Mouse (Mus musculus): ENCODE data around the gene Slfn9. TPM values are rescaled to one million over a fixed set of nuclear protein-coding genes. Genes with fewer than 3 reads are reported as not detected.
"Not testable (repeated sequence)": the region's sequence is repeated elsewhere in the genome, so short reads cannot be mapped to it uniquely, and the experiment has no call there.

The Slfn9 gene
- polyA plus RNA-seq, 1 experiment from 2014 or later: 5.1 TPM

DNA sequence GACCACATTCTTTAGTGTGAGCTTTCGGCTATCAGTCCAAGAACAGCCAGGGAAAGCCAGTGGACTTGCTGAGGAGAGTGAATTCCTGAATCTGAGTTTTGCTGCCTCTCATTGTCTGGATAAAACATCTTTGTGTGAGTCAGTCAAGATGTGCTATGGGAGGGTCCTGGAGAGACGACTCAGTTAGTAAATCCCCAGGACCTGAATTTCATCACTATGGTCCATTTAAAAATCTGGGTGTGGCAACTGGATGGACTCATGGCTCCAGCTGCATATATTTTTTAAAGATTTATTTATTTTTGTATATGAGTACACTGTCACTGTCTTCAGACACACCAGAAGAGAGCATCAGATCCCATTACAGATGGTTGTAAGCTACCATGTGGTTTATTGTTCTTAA is 46.0 kb downstream of the Slfn9 start:
- WGBS: 51% methylated on average over 2 of the region's 2 CpGs
- no peaks in the 10 kb centered on the region for H3K36me3 ChIP-seq (ENCODE audit: control insufficient read depth, insufficient read depth, low read length)
- H3K4me1 ChIP-seq (replicated peaks; ENCODE audit: control insufficient read depth, insufficient read depth): no peaks in the 10 kb centered on the region

DNA sequence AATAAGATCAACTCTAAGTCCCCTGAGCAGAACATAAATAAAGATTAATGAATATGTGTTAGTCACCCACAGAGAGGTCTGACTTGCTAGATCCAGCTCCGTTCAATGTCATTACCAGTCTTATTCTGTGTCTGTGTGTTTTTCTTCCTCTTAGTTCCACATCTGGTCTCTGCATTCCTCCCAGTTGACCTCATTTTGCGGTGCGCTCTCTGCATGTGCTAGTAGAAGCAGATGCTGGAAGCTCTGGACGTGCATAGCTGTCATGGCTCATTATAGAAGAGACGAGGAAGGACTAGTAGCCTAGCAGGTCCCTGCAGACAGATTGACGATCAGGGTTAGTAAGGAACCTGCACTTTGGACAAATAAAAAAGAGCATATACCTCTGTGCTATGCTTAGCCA is 48.3 kb downstream of the Slfn9 start:
- DNase-seq (ENCODE audit: low spot score) (no peak), ATAC-seq (ENCODE audit: low FRiP score, low TSS enrichment) (no peak)
- no peaks in the 10 kb centered on the region for H3K9me3 ChIP-seq (ENCODE audit: control insufficient read depth, low read length)
- WGBS: 57% methylated on average over 6 of the region's 6 CpGs
- no peak overlapping the region for H3K27ac ChIP-seq (replicated peaks)
- H3K36me3 ChIP-seq (ENCODE audit: control insufficient read depth, insufficient read depth, low read length): no peaks in the 10 kb centered on the region
- no peak overlapping the region for H3K4me2 ChIP-seq (replicated peaks; ENCODE audit: low read depth)
- no peak overlapping the region for H3K4me3 ChIP-seq (ENCODE audit: low read depth, low read length)
- no peaks in the 10 kb centered on the region for H3K27me3 ChIP-seq (ENCODE audit: control insufficient read depth, insufficient read depth, low read length)
- H3K4me1 ChIP-seq (replicated peaks; ENCODE audit: control insufficient read depth, insufficient read depth): no peaks in the 10 kb centered on the region
- H3K9ac ChIP-seq (ENCODE audit: low read length): no peak overlapping the region
- no peak for TF ChIP-seq EP300 (optimal IDR thresholded peaks at IDR 0.05)
- TF ChIP-seq CTCF (IDR thresholded peaks at IDR 0.05; ENCODE audit: low read depth): no peak

More for the DNA sequence above, 46.0 kb downstream of the Slfn9 start:
- no peak overlapping the region for H3K4me2 ChIP-seq (replicated peaks; ENCODE audit: low read depth)
- TF ChIP-seq EP300 (optimal IDR thresholded peaks at IDR 0.05) (no peak), CTCF (IDR thresholded peaks at IDR 0.05; ENCODE audit: low read depth) (no peak)
- ATAC-seq (ENCODE audit: low FRiP score, low TSS enrichment) (no peak), DNase-seq (ENCODE audit: low spot score) (no peak)
- H3K4me3 ChIP-seq (ENCODE audit: low read depth, low read length): no peak overlapping the region
- no peaks in the 10 kb centered on the region for H3K9me3 ChIP-seq (ENCODE audit: control insufficient read depth, low read length)
- H3K27ac ChIP-seq (replicated peaks): no peak overlapping the region
- no peak overlapping the region for H3K9ac ChIP-seq (ENCODE audit: low read length)
- H3K27me3 ChIP-seq (ENCODE audit: control insufficient read depth, insufficient read depth, low read length): no peaks in the 10 kb centered on the region

DNA sequence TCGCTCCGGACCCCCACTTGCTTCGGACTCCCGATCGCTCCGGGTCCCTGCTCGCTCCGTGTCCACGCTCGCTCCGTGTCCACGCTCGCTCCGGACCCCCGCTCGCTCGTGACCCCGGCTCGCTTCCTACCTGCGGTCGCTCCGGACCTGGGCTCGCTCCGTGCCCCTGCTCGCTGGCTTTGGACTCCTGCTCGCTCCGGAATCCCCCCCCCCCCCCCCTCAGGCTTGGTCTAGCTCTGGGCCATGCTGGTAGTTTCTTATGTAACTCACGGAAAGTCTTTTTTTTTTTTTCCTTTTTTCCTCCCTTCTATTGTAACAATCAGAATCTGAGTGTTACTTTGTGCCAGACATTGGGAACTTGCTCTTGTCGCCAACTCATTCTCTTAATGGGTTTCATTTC is 58.4 kb downstream of the Slfn9 start:
- Histone ChIP-seq H3K9ac (ENCODE audit: low read length) (peak overlapping the region; percentile 47; the same call in 1 of the 2 replicates), H3K4me3 (ENCODE audit: low read depth, low read length) (peak overlapping the region; percentile 50), H3K4me2 (replicated peaks; ENCODE audit: low read depth) (peak overlapping the region; percentile 78), H3K27me3 (ENCODE audit: control insufficient read depth, insufficient read depth, low read length) (peaks cover 4% of the 10 kb centered on the region; the same call in 1 of the 2 replicates), H3K4me1 (replicated peaks; ENCODE audit: control insufficient read depth, insufficient read depth) (no peaks in the 10 kb centered on the region), H3K9me3 (ENCODE audit: control insufficient read depth, low read length) (no peaks in the 10 kb centered on the region), H3K27ac (replicated peaks) (no peak overlapping the region), H3K36me3 (ENCODE audit: control insufficient read depth, insufficient read depth, low read length) (no peaks in the 10 kb centered on the region)
- WGBS: under 1% methylated on average over 28 of the region's 29 CpGs
- no peak for ATAC-seq (ENCODE audit: low FRiP score, low TSS enrichment)
- DNase-seq (ENCODE audit: low spot score): no peak
- TF ChIP-seq CTCF (IDR thresholded peaks at IDR 0.05; ENCODE audit: low read depth) (no peak), EP300 (optimal IDR thresholded peaks at IDR 0.05) (no peak)

DNA sequence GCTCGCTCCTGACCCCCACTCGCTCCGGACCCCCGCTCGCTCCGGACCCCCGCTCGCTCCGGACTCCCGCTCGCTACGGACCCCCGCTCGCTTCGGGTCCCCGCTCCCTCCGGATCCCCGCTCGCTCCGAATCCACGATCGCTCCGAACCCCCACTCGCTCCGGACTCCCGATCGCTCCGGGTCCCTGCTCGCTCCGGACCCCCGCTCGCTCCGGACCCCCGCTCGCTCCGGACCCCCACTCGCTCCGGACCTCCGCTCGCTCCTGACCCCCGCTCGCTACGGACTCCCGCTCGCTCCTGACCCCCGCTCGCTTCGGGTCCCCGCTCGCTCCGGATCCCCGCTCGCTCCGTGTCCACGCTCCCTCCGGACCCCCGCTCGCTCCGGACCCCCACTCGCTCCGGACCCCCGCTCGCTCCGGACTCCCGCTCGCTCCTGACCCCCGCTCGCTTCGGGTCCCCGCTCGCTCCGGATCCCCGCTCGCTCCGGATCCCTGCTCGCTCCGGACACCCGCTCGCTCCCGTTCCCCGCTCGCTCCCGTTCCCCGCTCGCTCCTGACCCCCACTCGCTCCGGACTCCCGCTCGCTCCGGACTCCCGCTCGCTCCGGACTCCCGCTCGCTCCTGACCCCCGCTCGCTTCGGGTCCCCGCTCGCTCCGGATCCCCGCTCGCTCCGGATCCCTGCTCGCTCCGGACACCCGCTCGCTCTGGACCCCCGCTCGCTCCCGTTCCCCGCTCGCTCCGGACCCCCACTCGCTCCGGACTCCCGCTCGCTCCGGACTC is 59.8 kb downstream of the Slfn9 start:
- DNase-seq (ENCODE audit: low spot score); H3K27me3 ChIP-seq (ENCODE audit: control insufficient read depth, insufficient read depth, low read length): not testable (repeated sequence)

DNA sequence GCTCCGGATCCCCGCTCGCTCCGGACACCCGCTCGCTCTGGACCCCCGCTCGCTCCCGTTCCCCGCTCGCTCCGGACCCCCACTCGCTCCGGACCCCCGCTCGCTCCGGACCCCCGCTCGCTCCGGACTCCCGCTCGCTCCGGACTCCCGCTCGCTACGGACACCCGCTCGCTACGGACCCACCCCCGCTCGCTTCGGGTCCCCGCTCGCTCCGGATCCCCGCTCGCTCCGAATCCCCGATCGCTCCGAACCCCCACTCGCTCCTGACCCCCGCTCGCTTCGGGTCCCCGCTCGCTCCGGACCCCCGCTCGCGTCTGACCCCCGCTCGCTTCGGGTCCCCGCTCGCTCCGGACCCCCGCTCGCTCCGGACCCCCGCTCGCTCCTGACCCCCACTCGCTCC is 60.5 kb downstream of the Slfn9 start:
- ATAC-seq (ENCODE audit: low FRiP score, low TSS enrichment); H3K9ac ChIP-seq (ENCODE audit: low read length); H3K9me3 ChIP-seq (ENCODE audit: control insufficient read depth, low read length); H3K27ac ChIP-seq (replicated peaks); H3K27me3 ChIP-seq (ENCODE audit: control insufficient read depth, insufficient read depth, low read length); H3K4me1 ChIP-seq (replicated peaks; ENCODE audit: control insufficient read depth, insufficient read depth); DNase-seq (ENCODE audit: low spot score); H3K36me3 ChIP-seq (ENCODE audit: control insufficient read depth, insufficient read depth, low read length): not testable (repeated sequence)
- Histone ChIP-seq H3K4me2 (replicated peaks; ENCODE audit: low read depth) (peak overlapping the region; percentile 78), H3K4me3 (ENCODE audit: low read depth, low read length) (peak overlapping the region; percentile 50)
- WGBS: 1% methylated on average over 44 of the region's 63 CpGs

More for the DNA sequence above, 59.8 kb downstream of the Slfn9 start:
- not testable (repeated sequence) for ATAC-seq (ENCODE audit: low FRiP score, low TSS enrichment); H3K27ac ChIP-seq (replicated peaks); H3K9me3 ChIP-seq (ENCODE audit: control insufficient read depth, low read length); H3K4me1 ChIP-seq (replicated peaks; ENCODE audit: control insufficient read depth, insufficient read depth); H3K36me3 ChIP-seq (ENCODE audit: control insufficient read depth, insufficient read depth, low read length)
- peak overlapping the region; percentile 45 for H3K9ac ChIP-seq (ENCODE audit: low read length)
- H3K4me2 ChIP-seq (replicated peaks; ENCODE audit: low read depth): peak overlapping the region; percentile 78
- under 1% methylated on average over 50 of the region's 119 CpGs for WGBS
- peak overlapping the region; percentile 50 for H3K4me3 ChIP-seq (ENCODE audit: low read depth, low read length)

DNA sequence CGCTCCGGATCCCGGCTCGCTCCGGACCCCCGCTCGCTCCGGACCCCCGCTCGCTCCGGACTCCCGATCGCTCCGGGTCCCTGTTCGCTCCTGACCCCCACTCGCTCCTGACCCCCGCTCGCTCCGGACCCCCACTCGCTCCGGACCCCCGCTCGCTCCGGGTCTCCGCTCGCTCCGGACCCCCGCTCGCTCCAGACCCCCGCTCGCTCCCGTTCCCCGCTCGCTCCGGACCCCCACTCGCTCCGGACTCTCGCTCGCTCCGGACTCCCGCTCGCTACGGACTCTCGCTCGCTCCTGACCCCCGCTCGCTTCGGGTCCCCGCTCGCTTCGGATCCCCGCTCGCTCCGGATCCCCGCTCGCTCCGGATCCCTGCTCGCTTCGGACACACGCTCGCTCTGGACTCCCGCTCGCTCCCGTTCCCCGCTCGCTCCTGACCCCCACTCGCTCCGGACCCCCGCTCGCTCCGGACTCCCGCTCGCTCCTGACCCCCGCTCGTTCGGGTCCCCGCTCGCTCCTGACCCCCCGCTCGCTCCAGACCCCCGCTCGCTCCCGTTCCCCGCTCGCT is 61.2 kb downstream of the Slfn9 start:
- WGBS: 2% methylated on average over 52 of the region's 85 CpGs
- not testable (repeated sequence) for H3K27ac ChIP-seq (replicated peaks); DNase-seq (ENCODE audit: low spot score); H3K9ac ChIP-seq (ENCODE audit: low read length); H3K27me3 ChIP-seq (ENCODE audit: control insufficient read depth, insufficient read depth, low read length); H3K4me1 ChIP-seq (replicated peaks; ENCODE audit: control insufficient read depth, insufficient read depth); ATAC-seq (ENCODE audit: low FRiP score, low TSS enrichment); H3K9me3 ChIP-seq (ENCODE audit: control insufficient read depth, low read length); H3K36me3 ChIP-seq (ENCODE audit: control insufficient read depth, insufficient read depth, low read length)
- peak overlapping the region; percentile 78 for H3K4me2 ChIP-seq (replicated peaks; ENCODE audit: low read depth)
- peak overlapping the region; percentile 50 for H3K4me3 ChIP-seq (ENCODE audit: low read depth, low read length)
